Mouse (Mus musculus) MEL (cell line): ENCODE results near the gene Ddhd1. TPM values are rescaled to one million over a fixed set of nuclear protein-coding genes. Genes with fewer than 3 reads are reported as not detected.
A peak's percentile ranks its signal among the peaks of the same experiment; 100 is the strongest.

Experiments
- DNase-seq: peaks from one replicate; pipeline ENCODE4 v3.0.0; 2011; ENCODE audit warnings: low read depth, low spot score
- H3K27ac ChIP-seq: 2 replicates; pipeline ENCODE4 v1.5.1; 2012; ENCODE audit warnings: low read depth, mild to moderate bottlenecking, control low read depth, low read length, moderate library complexity; ENCODE audit not compliant: control insufficient read depth
- H3K27me3 ChIP-seq, 2 experiments: fragments of 150-350 bp in 1 of 2; sonication (generic) in 1 of 2; 2 replicates each; pipeline ENCODE4 v1.6.1; 2012; ENCODE audit warnings: low read length in 2 of 2, mild to moderate bottlenecking in 2 of 2, improper control_type of control experiment in 1 of 2, moderate library complexity in 1 of 2; ENCODE audit not compliant: insufficient read depth in 2 of 2, control insufficient read depth in 1 of 2
- H3K36me3 ChIP-seq, 2 experiments: 2 replicates each; pipeline ENCODE4 v1.6.1; 2012 to 2014; ENCODE audit warnings: low read length in 2 of 2, improper control_type of control experiment in 1 of 2, inconsistent platforms in 1 of 2, mild to moderate bottlenecking in 1 of 2; ENCODE audit not compliant: insufficient read depth in 2 of 2, control insufficient read depth in 1 of 2
- H3K4me1 ChIP-seq, 2 experiments: fragments of 150-350 bp in 1 of 2; sonication (generic) in 1 of 2; 2 replicates each; pipeline ENCODE4 v1.6.1; 2012; ENCODE audit warnings: low read length in 2 of 2, improper control_type of control experiment in 1 of 2, mild to moderate bottlenecking in 1 of 2; ENCODE audit not compliant: insufficient read depth in 2 of 2, control insufficient read depth in 1 of 2
- H3K4me3 ChIP-seq, 2 experiments: fragments of 150-350 bp in 1 of 2; sonication (generic) in 1 of 2; 2 replicates each; pipeline ENCODE4 v1.5.1; 2012; ENCODE audit warnings: low read depth in 2 of 2, low read length in 2 of 2, mild to moderate bottlenecking in 2 of 2, moderate library complexity in 2 of 2, control low read depth in 1 of 2, improper control_type of control experiment in 1 of 2; ENCODE audit not compliant: control insufficient read depth in 1 of 2, insufficient read depth in 1 of 2
- H3K79me2 ChIP-seq: 2 replicates; pipeline ENCODE4 v1.6.1; 2012; ENCODE audit warnings: mild to moderate bottlenecking, low read length, moderate library complexity; ENCODE audit not compliant: control insufficient read depth, poor library complexity, insufficient read depth
- H3K9ac ChIP-seq: 2 replicates; pipeline ENCODE4 v1.6.1; 2012; ENCODE audit warnings: low read depth, mild to moderate bottlenecking, control low read depth, low read length, moderate library complexity; ENCODE audit not compliant: control insufficient read depth, poor library complexity, severe bottlenecking
- H3K9me3 ChIP-seq: fragments of 150-350 bp; sonication (generic); replicated peaks from 2 replicates; pipeline ENCODE4 v1.6.1; 2012; ENCODE audit warnings: mild to moderate bottlenecking, low read length, improper control_type of control experiment, moderate library complexity; ENCODE audit not compliant: insufficient read depth
- BHLHE40 ChIP-seq: IDR thresholded peaks from 2 replicates; pipeline ENCODE4 v1.6.1; 2012; ENCODE audit warnings: low read depth, mild to moderate bottlenecking, inconsistent platforms, low read length, improper control_type of control experiment, borderline replicate concordance
- CHD2 ChIP-seq: IDR thresholded peaks from 2 replicates; pipeline ENCODE4 v1.6.1; 2011; ENCODE audit warnings: low read length, improper control_type of control experiment
- CTCF ChIP-seq, 3 experiments: IDR thresholded peaks in 2 of 3; conservative IDR thresholded peaks in 1 of 3; 2 replicates each; pipeline ENCODE4 v1.5.1; 2011 to 2012; ENCODE audit warnings: low read length in 3 of 3, low read depth in 2 of 3, mild to moderate bottlenecking in 2 of 3, improper control_type of control experiment in 1 of 3, inconsistent platforms in 1 of 3, mixed read lengths in 1 of 3, moderate library complexity in 1 of 3; ENCODE audit not compliant: control insufficient read depth in 1 of 3, insufficient read depth in 1 of 3, poor library complexity in 1 of 3, severe bottlenecking in 1 of 3
- ELF1 ChIP-seq: IDR thresholded peaks from 2 replicates; pipeline ENCODE4 v1.6.1; 2014; ENCODE audit warnings: low read depth, mild to moderate bottlenecking, inconsistent platforms, low read length, improper control_type of control experiment, moderate library complexity
- EP300 ChIP-seq, 2 experiments: IDR thresholded peaks; 2 replicates each; pipeline ENCODE4 v1.6.1; 2011; ENCODE audit warnings: improper control_type of control experiment in 2 of 2, low read length in 2 of 2, low read depth in 1 of 2, mild to moderate bottlenecking in 1 of 2
- ETS1 ChIP-seq: IDR thresholded peaks from 2 replicates; pipeline ENCODE4 v1.6.1; 2012; ENCODE audit warnings: low read depth, mild to moderate bottlenecking, inconsistent platforms, low read length, improper control_type of control experiment, moderate library complexity
- JUND ChIP-seq: IDR thresholded peaks from 2 replicates; pipeline ENCODE4 v1.6.1; 2011; ENCODE audit warnings: low read depth, mild to moderate bottlenecking, improper control_type of control experiment, low read length
- MAX ChIP-seq: IDR thresholded peaks from 2 replicates; pipeline ENCODE4 v1.6.1; 2011; ENCODE audit warnings: low read length, improper control_type of control experiment
- MEF2A ChIP-seq: IDR thresholded peaks from 2 replicates; pipeline ENCODE4 v1.6.1; 2014; ENCODE audit warnings: low read depth, mild to moderate bottlenecking, inconsistent platforms, low read length, improper control_type of control experiment; ENCODE audit not compliant: poor library complexity, insufficient replicate concordance, severe bottlenecking; ENCODE audit errors: extremely low read depth
- POLR2A ChIP-seq, 2 experiments: IDR thresholded peaks; 2 replicates each; pipeline ENCODE4 v1.6.1; 2011 to 2012; ENCODE audit warnings: low read length in 2 of 2, mild to moderate bottlenecking in 2 of 2, control low read depth in 1 of 2, improper control_type of control experiment in 1 of 2, low read depth in 1 of 2, moderate library complexity in 1 of 2; ENCODE audit not compliant: control insufficient read depth in 1 of 2, insufficient read depth in 1 of 2, poor library complexity in 1 of 2
- POLR2AphosphoS2 ChIP-seq: IDR thresholded peaks from 2 replicates; pipeline ENCODE4 v1.6.1; 2011; ENCODE audit warnings: low read length, improper control_type of control experiment
- SMC3 ChIP-seq: IDR thresholded peaks from 2 replicates; pipeline ENCODE4 v1.6.1; 2011; ENCODE audit warnings: low read depth, low read length, improper control_type of control experiment
- TBP ChIP-seq: IDR thresholded peaks from 2 replicates; pipeline ENCODE4 v1.8.0; 2011; ENCODE audit warnings: low read depth, low read length, improper control_type of control experiment
- TCF12 ChIP-seq: IDR thresholded peaks from 2 replicates; pipeline ENCODE4 v1.6.1; 2014; ENCODE audit warnings: low read depth, mild to moderate bottlenecking, inconsistent platforms, low read length, improper control_type of control experiment, moderate library complexity
- USF1 ChIP-seq: IDR thresholded peaks from 2 replicates; pipeline ENCODE4 v1.6.1; 2014; ENCODE audit warnings: low read depth, mild to moderate bottlenecking, inconsistent platforms, low read length, improper control_type of control experiment, moderate library complexity
- ZC3H11A ChIP-seq: IDR thresholded peaks from 2 replicates; pipeline ENCODE4 v1.6.1; 2012; ENCODE audit warnings: low read depth, mild to moderate bottlenecking, inconsistent platforms, low read length, improper control_type of control experiment
- ZMIZ1 ChIP-seq: IDR thresholded peaks from 2 replicates; pipeline ENCODE4 v1.6.1; 2012; ENCODE audit warnings: low read depth, mild to moderate bottlenecking, inconsistent platforms, low read length, improper control_type of control experiment, moderate library complexity
- ZNF384 ChIP-seq: IDR thresholded peaks from 2 replicates; pipeline ENCODE4 v1.6.1; 2012; ENCODE audit warnings: low read depth, mild to moderate bottlenecking, inconsistent platforms, low read length, improper control_type of control experiment
- polyA plus RNA-seq, 2 experiments: library from polyadenylated mRNA; stranded (reverse) in 1 of 2; unstranded in 1 of 2; fragments of >175 nt in 1 of 2; fragments of >200 nt in 1 of 2; gene quantifications; 2 replicates each; pipeline versions ENCODE4 v1.2.1 to v1.2.4; 2012; ENCODE audit warnings: low replicate concordance in 2 of 2, low read depth in 1 of 2; ENCODE audit not compliant: insufficient read length in 2 of 2, insufficient read depth in 1 of 2, missing spikeins in 1 of 2
- total RNA-seq: library from RNA; depleted of rRNA; stranded (reverse); fragments of 300-350 nt; gene quantifications from 2 replicates; pipeline ENCODE4 v1.2.3, GENCODE M21; 2012

Gene Ddhd1
- total and polyA plus RNA-seq, 3 experiments, result 9.0 to 14.3 TPM; not detected in 1

DNA sequence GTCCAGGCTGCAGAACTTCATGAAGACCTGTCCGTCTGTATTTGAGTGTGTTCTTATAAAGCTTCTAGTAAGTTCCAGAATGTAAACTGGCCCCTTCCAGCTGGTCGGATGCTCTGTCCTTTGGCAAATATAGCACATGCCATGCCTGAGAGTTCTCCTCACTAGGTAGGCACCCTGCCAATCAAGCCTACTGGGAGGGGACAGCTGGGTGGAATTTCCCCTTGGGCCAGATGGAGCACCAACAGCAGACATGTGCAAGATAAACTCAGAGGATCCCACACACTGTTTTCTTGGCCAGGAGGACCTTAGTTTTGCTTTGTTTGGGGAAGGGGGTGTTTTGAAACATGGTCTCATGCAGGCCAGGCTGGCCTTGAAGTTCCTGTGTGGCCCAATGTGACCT is 104.1 kb downstream of the Ddhd1 start:
- Histone ChIP-seq H3K27me3 (no peaks in the 10 kb centered on the region), H3K36me3 (no peaks in the 10 kb centered on the region), H3K9ac (no peak overlapping the region), H3K4me1 (no peaks in the 10 kb centered on the region), H3K27ac (no peak overlapping the region), H3K4me3 (no peak overlapping the region), H3K9me3 (no peaks in the 10 kb centered on the region), H3K79me2 (no peaks in the 10 kb centered on the region)
- no peak for DNase-seq
- no peak for TF ChIP-seq ZMIZ1
- TF ChIP-seq POLR2A (IDR thresholded peaks at IDR 0.05; ENCODE audit: control insufficient read depth in 1 of 2, insufficient read depth in 1 of 2, low read depth in 1 of 2, low read length in 2 of 2, poor library complexity in 1 of 2), result no peak
- TF ChIP-seq ZC3H11A, result no peak
- TF ChIP-seq POLR2AphosphoS2, result no peak
- TF ChIP-seq ELF1, result no peak
- TF ChIP-seq CHD2, result no peak
- no peak for TF ChIP-seq JUND
- TF ChIP-seq TBP, result no peak
- no peak for TF ChIP-seq CTCF (IDR thresholded peaks at IDR 0.05 in 2 of 3, conservative IDR thresholded peaks at IDR 0.05 in 1 of 3; ENCODE audit: control insufficient read depth in 1 of 3, insufficient read depth in 1 of 3, low read depth in 2 of 3, low read length in 3 of 3, poor library complexity in 1 of 3, severe bottlenecking in 1 of 3)
- no peak for TF ChIP-seq MEF2A
- TF ChIP-seq BHLHE40, result no peak

DNA sequence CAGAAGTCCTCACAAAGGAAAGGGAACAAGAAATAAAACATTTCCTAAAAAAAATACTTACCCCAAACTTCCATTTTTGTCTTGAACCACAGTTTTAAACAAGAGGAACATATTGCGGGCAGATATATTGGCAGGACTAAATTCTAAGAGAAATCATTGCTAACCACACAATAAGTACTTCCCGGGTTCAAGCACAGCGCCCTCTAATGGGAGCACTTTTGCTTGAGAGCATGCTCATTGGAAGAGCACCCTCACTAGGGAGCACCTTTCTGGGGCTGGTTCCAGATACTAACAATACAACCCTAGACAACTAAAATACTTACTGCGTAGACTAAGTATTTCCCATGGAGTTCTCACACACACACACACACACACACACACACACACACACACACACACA is 105.5 kb downstream of the Ddhd1 start:
- Histone ChIP-seq H3K27ac (no peak overlapping the region), H3K9me3 (no peaks in the 10 kb centered on the region), H3K9ac (no peak overlapping the region), H3K36me3 (no peaks in the 10 kb centered on the region), H3K4me1 (no peaks in the 10 kb centered on the region), H3K4me3 (no peak overlapping the region)
- DNase-seq, result no peak
- TF ChIP-seq EP300 (IDR thresholded peaks at IDR 0.05; ENCODE audit: low read depth in 1 of 2, low read length in 2 of 2), result no peak
- TF ChIP-seq TCF12, result no peak
- peak in 1 of 3 experiments; percentile 13; a peak in 1 of 6 replicates for TF ChIP-seq CTCF (IDR thresholded peaks at IDR 0.05 in 2 of 3, conservative IDR thresholded peaks at IDR 0.05 in 1 of 3; ENCODE audit: control insufficient read depth in 1 of 3, insufficient read depth in 1 of 3, low read depth in 2 of 3, low read length in 3 of 3, poor library complexity in 1 of 3, severe bottlenecking in 1 of 3)
- TF ChIP-seq, all 39 proteins: peak for 1
- Histone ChIP-seq H3K27me3 (no peaks in the 10 kb centered on the region), H3K79me2 (no peaks in the 10 kb centered on the region)

DNA sequence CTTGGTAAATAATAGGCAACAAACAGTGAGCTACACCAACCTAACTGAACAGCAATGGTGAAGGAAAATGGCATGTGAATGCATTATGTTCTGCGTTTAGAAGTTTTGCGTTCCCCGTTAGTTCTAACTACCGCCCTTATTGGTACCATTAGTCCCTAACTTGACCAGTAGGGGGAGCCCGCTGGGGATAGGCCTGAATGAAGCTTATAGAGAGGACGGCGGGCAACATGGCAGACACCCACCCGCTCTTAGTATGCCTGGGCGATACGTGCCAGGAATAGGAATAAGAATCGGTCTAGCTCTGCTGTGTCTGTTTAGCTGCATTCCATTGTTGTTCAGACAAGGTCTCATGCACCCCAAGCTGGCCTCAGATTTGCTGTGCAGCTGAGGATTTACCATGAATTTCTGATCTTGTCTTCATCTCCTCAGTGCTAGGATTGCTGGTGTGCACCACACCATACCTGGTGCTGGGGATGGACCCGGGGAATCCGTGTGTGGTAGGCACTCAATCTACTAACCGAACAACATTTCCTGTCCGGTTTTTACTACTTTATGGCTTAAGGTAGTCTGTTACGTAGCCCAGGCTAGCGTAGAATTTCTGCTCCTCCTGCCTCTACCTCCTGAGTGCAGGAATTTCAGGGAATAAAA is 106.7 kb downstream of the Ddhd1 start:
- peak; percentile 35 for DNase-seq

More for the DNA sequence above, 106.7 kb downstream of the Ddhd1 start:
- H3K27ac ChIP-seq, result no peak overlapping the region
- TF ChIP-seq USF1, result no peak
- TF ChIP-seq ZNF384, result no peak
- no peak for TF ChIP-seq MAX
- peak; percentile 31; the same call in 1 of the 2 replicates for TF ChIP-seq SMC3
- TF ChIP-seq CTCF (IDR thresholded peaks at IDR 0.05 in 2 of 3, conservative IDR thresholded peaks at IDR 0.05 in 1 of 3; ENCODE audit: control insufficient read depth in 1 of 3, insufficient read depth in 1 of 3, low read depth in 2 of 3, low read length in 3 of 3, poor library complexity in 1 of 3, severe bottlenecking in 1 of 3), result peak; percentile 45 to 52 (median 51)
- TF ChIP-seq ETS1, result no peak
- TF ChIP-seq, all 39 proteins: peak for 2
- no peaks in the 10 kb centered on the region for H3K4me1 ChIP-seq
- no peaks in the 10 kb centered on the region for H3K36me3 ChIP-seq
- H3K27me3 ChIP-seq, result no peaks in the 10 kb centered on the region
- H3K9me3 ChIP-seq, result no peaks in the 10 kb centered on the region
- H3K9ac ChIP-seq, result no peak overlapping the region
- no peaks in the 10 kb centered on the region for H3K79me2 ChIP-seq
- no peak overlapping the region for H3K4me3 ChIP-seq
